Mouse (Mus musculus): ENCODE measurements around the gene Fndc10.
"Not testable (repeated sequence)": the region's sequence is repeated elsewhere in the genome, so short reads cannot be mapped to it uniquely, and the experiment has no call there.

Gene Fndc10

GRCm38 (mm10) chr4:155738262-155738661 lies 44.1 kb downstream of the Fndc10 start:
- H3K4me3 ChIP-seq (replicated peaks; ENCODE audit: low read length), result no peak overlapping the region
- TF ChIP-seq NANOG (IDR thresholded peaks at IDR 0.05; ENCODE audit: borderline replicate concordance, low read length) (no peak), POU5F1 (IDR thresholded peaks at IDR 0.05; ENCODE audit: borderline replicate concordance, low read length) (no peak), CTCF (conservative IDR thresholded peaks at IDR 0.05; ENCODE audit: low read length) (no peak)

GRCm38 (mm10) chr4:155739152-155739551 lies 45.0 kb downstream of the Fndc10 start:
- Histone ChIP-seq H3K9me3 (ENCODE audit: low read length) (no peaks in the 10 kb centered on the region), H3K4me1 (replicated peaks; ENCODE audit: low read depth, low read length) (peaks cover 55% of the 10 kb centered on the region), H3K4me3 (replicated peaks; ENCODE audit: low read length) (peak overlapping the region; percentile 70), H3K36me3 (ENCODE audit: insufficient read depth, low read length) (peaks cover 51% of the 10 kb centered on the region), H3K27me3 (ENCODE audit: insufficient read depth, low read length) (peaks cover 8% of the 10 kb centered on the region)
- TF ChIP-seq CTCF (conservative IDR thresholded peaks at IDR 0.05; ENCODE audit: low read length) (no peak), NANOG (IDR thresholded peaks at IDR 0.05; ENCODE audit: borderline replicate concordance, low read length) (no peak), POU5F1 (IDR thresholded peaks at IDR 0.05; ENCODE audit: borderline replicate concordance, low read length) (no peak)

More at GRCm38 (mm10) chr4:155738262-155738661, 44.1 kb downstream of the Fndc10 start:
- Histone ChIP-seq H3K9me3 (ENCODE audit: low read length) (no peaks in the 10 kb centered on the region), H3K27me3 (ENCODE audit: insufficient read depth, low read length) (peaks cover 8% of the 10 kb centered on the region), H3K4me1 (replicated peaks; ENCODE audit: low read depth, low read length) (peaks cover 63% of the 10 kb centered on the region), H3K36me3 (ENCODE audit: insufficient read depth, low read length) (peaks cover 49% of the 10 kb centered on the region)

GRCm38 (mm10) chr4:155739741-155740636 lies 45.8 kb downstream of the Fndc10 start:
- peaks cover 8% of the 10 kb centered on the region for H3K27me3 ChIP-seq (ENCODE audit: insufficient read depth, low read length)
- TF ChIP-seq NANOG (IDR thresholded peaks at IDR 0.05; ENCODE audit: borderline replicate concordance, low read length), result no peak
- no peak for TF ChIP-seq CTCF (conservative IDR thresholded peaks at IDR 0.05; ENCODE audit: low read length)
- no peak for TF ChIP-seq POU5F1 (IDR thresholded peaks at IDR 0.05; ENCODE audit: borderline replicate concordance, low read length)
- peaks cover 52% of the 10 kb centered on the region for H3K4me1 ChIP-seq (replicated peaks; ENCODE audit: low read depth, low read length)
- H3K4me3 ChIP-seq (replicated peaks; ENCODE audit: low read length), result peak overlapping the region; percentile 70
- no peaks in the 10 kb centered on the region for H3K9me3 ChIP-seq (ENCODE audit: low read length)
- H3K36me3 ChIP-seq (ENCODE audit: insufficient read depth, low read length), result peaks cover 59% of the 10 kb centered on the region

- H3K36me3 ChIP-seq (ENCODE audit: insufficient read depth, low read length), result peaks cover 66% of the 10 kb centered on the region
- not testable (repeated sequence) for H3K4me3 ChIP-seq (replicated peaks; ENCODE audit: low read length); H3K27me3 ChIP-seq (ENCODE audit: insufficient read depth, low read length); H3K9me3 ChIP-seq (ENCODE audit: low read length)
- peaks cover 47% of the 10 kb centered on the region for H3K4me1 ChIP-seq (replicated peaks; ENCODE audit: low read depth, low read length)
Observed at GRCm38 (mm10) chr4:155740681-155741080, 46.5 kb downstream of the Fndc10 start.

GRCm38 (mm10) chr4:155742684-155743083 lies 48.5 kb downstream of the Fndc10 start:
- Histone ChIP-seq H3K27me3 (ENCODE audit: insufficient read depth, low read length) (peaks cover 6% of the 10 kb centered on the region; the same call in 1 of the 2 replicates), H3K4me3 (replicated peaks; ENCODE audit: low read length) (no peak overlapping the region), H3K36me3 (ENCODE audit: insufficient read depth, low read length) (peaks cover 76% of the 10 kb centered on the region), H3K9me3 (ENCODE audit: low read length) (no peaks in the 10 kb centered on the region), H3K4me1 (replicated peaks; ENCODE audit: low read depth, low read length) (peaks cover 50% of the 10 kb centered on the region)
- no peak for TF ChIP-seq NANOG (IDR thresholded peaks at IDR 0.05; ENCODE audit: borderline replicate concordance, low read length)
- no peak for TF ChIP-seq POU5F1 (IDR thresholded peaks at IDR 0.05; ENCODE audit: borderline replicate concordance, low read length)
- TF ChIP-seq CTCF (conservative IDR thresholded peaks at IDR 0.05; ENCODE audit: low read length), result no peak

- no peak for TF ChIP-seq NANOG (IDR thresholded peaks at IDR 0.05; ENCODE audit: borderline replicate concordance, low read length)
- no peak for TF ChIP-seq CTCF (conservative IDR thresholded peaks at IDR 0.05; ENCODE audit: low read length)
- no peak for TF ChIP-seq POU5F1 (IDR thresholded peaks at IDR 0.05; ENCODE audit: borderline replicate concordance, low read length)
- Histone ChIP-seq H3K4me3 (replicated peaks; ENCODE audit: low read length) (no peak overlapping the region), H3K9me3 (ENCODE audit: low read length) (no peaks in the 10 kb centered on the region), H3K36me3 (ENCODE audit: insufficient read depth, low read length) (peaks cover 94% of the 10 kb centered on the region), H3K27me3 (ENCODE audit: insufficient read depth, low read length) (0 out of 2 replicates have a peak, but pooled peaks cover 2% of the 10 kb centered on the region), H3K4me1 (replicated peaks; ENCODE audit: low read depth, low read length) (peaks cover 39% of the 10 kb centered on the region)
Observed at GRCm38 (mm10) chr4:155744474-155744873, 50.3 kb downstream of the Fndc10 start.

- peaks cover 100% of the 10 kb centered on the region for H3K36me3 ChIP-seq (ENCODE audit: insufficient read depth, low read length)
- TF ChIP-seq CTCF (conservative IDR thresholded peaks at IDR 0.05; ENCODE audit: low read length) (no peak), NANOG (IDR thresholded peaks at IDR 0.05; ENCODE audit: borderline replicate concordance, low read length) (no peak), POU5F1 (IDR thresholded peaks at IDR 0.05; ENCODE audit: borderline replicate concordance, low read length) (no peak)
Observed at GRCm38 (mm10) chr4:155745136-155745535, 51.0 kb downstream of the Fndc10 start.

More at GRCm38 (mm10) chr4:155745136-155745535, 51.0 kb downstream of the Fndc10 start:
- 0 out of 2 replicates have a peak, but pooled peaks cover 2% of the 10 kb centered on the region for H3K27me3 ChIP-seq (ENCODE audit: insufficient read depth, low read length)
- peaks cover 39% of the 10 kb centered on the region for H3K4me1 ChIP-seq (replicated peaks; ENCODE audit: low read depth, low read length)
- H3K4me3 ChIP-seq (replicated peaks; ENCODE audit: low read length), result no peak overlapping the region
- H3K9me3 ChIP-seq (ENCODE audit: low read length), result no peaks in the 10 kb centered on the region
